25 mouse cellular contexts compared by ENCODE assay signal in the genomic region with DNA sequence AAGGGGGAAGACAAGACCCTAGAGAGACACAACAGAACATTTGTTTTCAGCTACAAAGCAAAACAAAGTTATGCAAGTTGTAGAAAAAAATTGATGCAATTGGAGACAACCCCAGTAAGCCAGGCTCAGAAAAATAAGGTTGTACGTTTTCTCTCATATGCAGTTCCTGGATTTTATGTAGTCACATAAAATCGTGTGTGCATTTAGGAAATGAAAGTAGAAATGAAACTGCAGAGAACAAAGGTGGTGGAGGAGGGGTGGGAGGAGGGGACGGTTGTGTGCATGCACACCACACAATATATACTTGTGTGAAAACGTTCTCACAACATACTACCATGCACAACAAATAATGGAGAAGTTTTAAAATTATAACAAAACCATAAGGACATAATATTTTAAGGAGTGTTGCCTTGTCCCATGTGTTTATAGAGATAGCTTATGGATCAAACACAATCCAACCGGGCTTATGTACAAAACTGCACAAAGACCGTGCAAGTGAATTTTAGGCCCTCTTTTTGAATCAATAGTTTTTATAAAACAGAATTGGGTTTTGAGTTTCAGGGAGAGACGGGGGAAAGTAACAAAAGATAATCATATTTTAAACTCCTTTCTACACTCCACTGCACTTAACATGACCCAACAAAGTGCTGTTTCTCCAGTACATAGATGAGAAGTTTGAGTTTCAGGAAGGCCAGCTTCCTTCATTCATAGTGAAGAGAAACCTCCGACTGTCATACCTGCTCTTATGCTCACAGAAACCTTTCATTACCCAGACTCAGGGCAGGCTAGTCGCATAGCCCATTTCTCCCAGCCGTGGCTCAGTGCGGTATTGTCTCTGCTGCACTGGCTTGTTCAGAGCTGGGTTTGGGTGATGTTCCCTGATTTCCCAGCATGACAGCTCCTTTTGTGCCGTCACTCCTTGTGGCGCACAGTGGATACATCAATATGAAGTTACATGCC. TPM values are rescaled to one million over a fixed set of nuclear protein-coding genes. Genes with fewer than 3 reads are reported as not detected.
DNase-seq lines count a peak whose midpoint lies in the region; ATAC-seq and TF ChIP-seq lines count a peak whose summit lies in the region.
"Had no signal": no experiment of that assay in that cellular context is flagged by ENCODE, and none has a peak within 500 bp of the region (broad histone marks: within the 10 kb centered on the region; RNA-seq: fewer than 3 reads in every experiment).

No protein-coding gene starts in this region.

- no peak for TF ChIP-seq POLR2A in lung, adult 2 months (IDR thresholded peaks at IDR 0.05; ENCODE audit: borderline replicate concordance, extremely low read depth, low read depth, low read length)

- peak; percentile 86 for DNase-seq in A20 (ENCODE audit: low read depth, low spot score)
- peak; percentile 86 for DNase-seq in CD4-positive helper T cell, adult 2 months (ENCODE audit: low read depth, low spot score)
- no peak for DNase-seq in frontal cortex, postnatal 10 days (ENCODE audit: low spot score in 2 of 2)
- DNase-seq in lung, adult 2 months = no peak
- DNase-seq in forebrain, embryonic 11.5 days (ENCODE audit: low spot score) = no peak
- DNase-seq: cerebellum, adult 8-10 months; kidney, postnatal 4 days; midbrain, embryonic 14.5 days had no signal

- H3K27ac ChIP-seq in forebrain, embryonic 11.5 days (ENCODE audit: low read depth, low read length) = no peak overlapping the region
- H3K27ac ChIP-seq: embryonic facial prominence, embryonic 13.5 days; forebrain, embryonic 15.5 days; hindbrain, embryonic 13.5 days; intestine, embryonic 15.5 days; liver, embryonic 14.5 days had no signal

- H3K4me1 ChIP-seq in lung, adult 2 months (ENCODE audit: control insufficient read depth, insufficient read depth, low read length) = no peaks in the 10 kb centered on the region
- no peaks in the 10 kb centered on the region for H3K4me1 ChIP-seq in forebrain, embryonic 11.5 days (replicated peaks; ENCODE audit: control insufficient read depth, insufficient read depth, low read length)
- H3K4me1 ChIP-seq: forebrain, embryonic 15.5 days; heart, embryonic 12.5 days; hindbrain, embryonic 13.5 days; intestine, embryonic 15.5 days had no signal

- H3K9me3 ChIP-seq in forebrain, embryonic 11.5 days (ENCODE audit: control insufficient read depth, low read length) = no peaks in the 10 kb centered on the region
- H3K9me3 ChIP-seq: embryonic facial prominence, embryonic 13.5 days; forebrain, embryonic 15.5 days; heart, embryonic 12.5 days; hindbrain, embryonic 13.5 days; intestine, embryonic 15.5 days had no signal

- no peak for TF ChIP-seq CTCF in lung, adult 2 months (IDR thresholded peaks at IDR 0.05; ENCODE audit: insufficient read depth, low read length)

- H3K27me3 ChIP-seq in forebrain, embryonic 11.5 days (ENCODE audit: control insufficient read depth, insufficient read depth, low read length) = no peaks in the 10 kb centered on the region
- H3K27me3 ChIP-seq: embryonic facial prominence, embryonic 13.5 days; forebrain, embryonic 15.5 days; heart, embryonic 12.5 days; hindbrain, embryonic 13.5 days; intestine, embryonic 15.5 days had no signal

- H3K36me3 ChIP-seq in forebrain, embryonic 11.5 days (ENCODE audit: control insufficient read depth, insufficient read depth, low read length) = no peaks in the 10 kb centered on the region
- H3K36me3 ChIP-seq: embryonic facial prominence, embryonic 13.5 days; forebrain, embryonic 15.5 days; heart, embryonic 12.5 days; hindbrain, embryonic 13.5 days; intestine, embryonic 15.5 days had no signal

- no peak overlapping the region for H3K9ac ChIP-seq in forebrain, embryonic 11.5 days (ENCODE audit: low read length)
- H3K9ac ChIP-seq: embryonic facial prominence, embryonic 13.5 days; forebrain, embryonic 15.5 days; heart, embryonic 12.5 days; hindbrain, embryonic 13.5 days; intestine, embryonic 15.5 days; liver, embryonic 14.5 days had no signal

- no peak overlapping the region for H3K4me2 ChIP-seq in forebrain, embryonic 11.5 days (ENCODE audit: low read depth, low read length, severe bottlenecking)
- H3K4me2 ChIP-seq: embryonic facial prominence, embryonic 13.5 days; forebrain, embryonic 15.5 days; heart, embryonic 12.5 days; hindbrain, embryonic 13.5 days; intestine, embryonic 15.5 days had no signal

- H3K4me3 ChIP-seq in lung, adult 2 months (replicated peaks; ENCODE audit: extremely low read depth, low read depth, low read length) = no peak overlapping the region
- no peak overlapping the region for H3K4me3 ChIP-seq in forebrain, embryonic 11.5 days (ENCODE audit: low read depth, low read length)
- H3K4me3 ChIP-seq: embryonic facial prominence, embryonic 13.5 days; forebrain, embryonic 15.5 days; heart, embryonic 12.5 days; hindbrain, embryonic 13.5 days; intestine, embryonic 15.5 days had no signal

- peak; percentile 79 for ATAC-seq in granulocyte monocyte progenitor cell, adult 5-6 weeks (replicated peaks; ENCODE audit: poor library complexity, severe bottlenecking)
- peak; percentile 52 for ATAC-seq in monocyte, adult 5-6 weeks (replicated peaks; ENCODE audit: insufficient number of reproducible peaks, low FRiP score, low TSS enrichment, poor library complexity, severe bottlenecking)
- ATAC-seq in forebrain, embryonic 11.5 days (replicated peaks; ENCODE audit: low FRiP score) = no peak
- ATAC-seq: forebrain, embryonic 15.5 days; intestine, embryonic 15.5 days had no signal

- 71% methylated on average over 13 of the region's 13 CpGs for WGBS in lung, adult 2 months
- WGBS in forebrain, embryonic 11.5 days = 85% methylated on average over 13 of the region's 13 CpGs

RNA-seq across cellular contexts. Expression of a gene that starts 16.0 kb away (rescaled TPM):
- total RNA-seq in granulocyte monocyte progenitor cell, adult 5-6 weeks (2014; fragmentation: Nextera tagmentation) = 0.28 TPM in 1 of 2 replicates, not detected in the other
- 0.21 and 0.26 TPM in 2 replicates for total RNA-seq in granulocyte monocyte progenitor cell, adult 5-6 weeks (2017)
- total RNA-seq in monocyte, adult 5-6 weeks (2017) = 25.2 to 61.1 TPM (median 26.8 TPM) in 3 replicates
- polyA plus RNA-seq in lung, adult 2 months (2012; rRNA removed) = 1.4 and 1.7 TPM in 2 replicates
- polyA plus RNA-seq in forebrain, embryonic 11.5 days (2014; fragmentation: Nextera tagmentation; extraction: Ambion mirVana) = 0.09 TPM in 1 of 2 replicates, not detected in the other
- polyA plus RNA-seq: embryonic facial prominence, embryonic 13.5 days; forebrain, embryonic 15.5 days; heart, embryonic 12.5 days; hindbrain, embryonic 13.5 days; limb, embryonic 11.5 days; midbrain, embryonic 14.5 days had no signal

RNA-seq across cellular contexts. Expression of a gene that starts 23.0 kb away (rescaled TPM):
- 1.6 TPM in 1 of 2 replicates, not detected in the other for total RNA-seq in granulocyte monocyte progenitor cell, adult 5-6 weeks (2014; fragmentation: Nextera tagmentation)
- total RNA-seq in granulocyte monocyte progenitor cell, adult 5-6 weeks (2017) = not detected in 2 replicates
- total RNA-seq in monocyte, adult 5-6 weeks (2017) = not detected in 3 replicates
- polyA plus RNA-seq in lung, adult 2 months (2012; rRNA removed) = 0.14 and 0.41 TPM in 2 replicates
- not detected in 2 replicates for polyA plus RNA-seq in forebrain, embryonic 11.5 days (2014; fragmentation: Nextera tagmentation; extraction: Ambion mirVana)
- total RNA-seq: adrenal gland, postnatal 4 days; gastrocnemius, postnatal 4 days; heart, postnatal 25 days; layer of hippocampus, postnatal 10 days; left cerebral cortex, adult 8-10 months had no signal
- polyA plus RNA-seq: embryonic facial prominence, embryonic 13.5 days; forebrain, embryonic 15.5 days; heart, embryonic 12.5 days; hindbrain, embryonic 13.5 days; intestine, embryonic 15.5 days; kidney, embryonic 14.5 days; limb, embryonic 11.5 days; lung, embryonic 16.5 days; midbrain, embryonic 14.5 days; stomach, embryonic 14.5 days had no signal

Comparison
In these comparisons a context has a peak if more than half of its experiments do, and no peak if none do; other contexts are left out.
1. DNase-seq: peak in A20 (single experiment) and CD4-positive helper T cell, adult 2 months (single experiment); none in frontal cortex, postnatal 10 days (0 of 2), lung, adult 2 months (single experiment) and forebrain, embryonic 11.5 days (single experiment).
2. RNA of a gene that starts 16.0 kb away (total RNA-seq): 25.2 to 61.1 TPM in monocyte, adult 5-6 weeks; 0.21 to 0.28 TPM in granulocyte monocyte progenitor cell, adult 5-6 weeks; every median in the first group is over 10 times any median in the second.